Mouse (Mus musculus): ENCODE measurements around the gene Myh11. TPM values are rescaled to one million over a fixed set of nuclear protein-coding genes. Genes with fewer than 3 reads are reported as not detected.

Myh11 gene
- polyA plus RNA-seq (2015; fragmentation: Nextera tagmentation; extraction: Ambion mirVana), result 0.36 TPM in 2 replicates

- WGBS (ENCODE audit: insufficient replicate concordance), result 8% methylated on average over 16 of the region's 16 CpGs
- peaks cover 6% of the 10 kb centered on the region; the same call in 1 of the 2 replicates for H3K4me1 ChIP-seq (ENCODE audit: insufficient read depth)
- no peak within 1 kb of the TSS for H3K9ac ChIP-seq (replicated peaks)
- H3K9me3 ChIP-seq (ENCODE audit: low read length), result no peaks in the 10 kb centered on the region
- no peaks in the 10 kb centered on the region for H3K36me3 ChIP-seq (replicated peaks; ENCODE audit: insufficient read depth, low read length)
- ATAC-seq (peak; percentile 77), DNase-seq (peak; percentile 77)
- H3K27ac ChIP-seq (ENCODE audit: low read depth), result no peak within 1 kb of the TSS
- H3K27me3 ChIP-seq (ENCODE audit: insufficient read depth, low read length), result peaks cover 20% of the 10 kb centered on the region
- TF ChIP-seq EP300 (IDR thresholded peaks at IDR 0.05; ENCODE audit: low read depth) (no peak), CTCF (IDR thresholded peaks at IDR 0.05; ENCODE audit: low read depth) (peak; percentile 74)
- H3K4me2 ChIP-seq (ENCODE audit: low read depth, low read length), result peak within 1 kb of the TSS; percentile 58
- H3K4me3 ChIP-seq (ENCODE audit: low read depth, low read length), result no peak within 1 kb of the TSS
Measured at GRCm38 (mm10) chr16:14291223-14291622, at the start of gene Myh11. TSS of gene Myh11 (minus strand) at chr16:14291372.

GRCm38 (mm10) chr16:14328156-14328555 is 37.0 kb upstream of the Myh11 start:
- no peak overlapping the region for H3K9ac ChIP-seq (replicated peaks)
- H3K4me1 ChIP-seq (ENCODE audit: insufficient read depth), result no peaks in the 10 kb centered on the region
- H3K4me2 ChIP-seq (ENCODE audit: low read depth, low read length), result no peak overlapping the region
- no peak overlapping the region for H3K27ac ChIP-seq (ENCODE audit: low read depth)
- H3K36me3 ChIP-seq (replicated peaks; ENCODE audit: insufficient read depth, low read length), result no peaks in the 10 kb centered on the region
- H3K27me3 ChIP-seq (ENCODE audit: insufficient read depth, low read length), result no peaks in the 10 kb centered on the region
- no peaks in the 10 kb centered on the region for H3K9me3 ChIP-seq (ENCODE audit: low read length)
- TF ChIP-seq CTCF (IDR thresholded peaks at IDR 0.05; ENCODE audit: low read depth) (no peak), EP300 (IDR thresholded peaks at IDR 0.05; ENCODE audit: low read depth) (no peak)
- DNase-seq (no peak), ATAC-seq (no peak)
- H3K4me3 ChIP-seq (ENCODE audit: low read depth, low read length), result no peak overlapping the region
- 63% methylated on average over 1 of the region's 1 CpGs for WGBS (ENCODE audit: insufficient replicate concordance)

GRCm38 (mm10) chr16:14320494-14320893 is 29.3 kb upstream of the Myh11 start:
- Histone ChIP-seq H3K27ac (ENCODE audit: low read depth) (no peak overlapping the region), H3K9ac (replicated peaks) (no peak overlapping the region), H3K27me3 (ENCODE audit: insufficient read depth, low read length) (no peaks in the 10 kb centered on the region), H3K4me1 (ENCODE audit: insufficient read depth) (peaks cover 13% of the 10 kb centered on the region), H3K9me3 (ENCODE audit: low read length) (no peaks in the 10 kb centered on the region), H3K4me2 (ENCODE audit: low read depth, low read length) (no peak overlapping the region), H3K36me3 (replicated peaks; ENCODE audit: insufficient read depth, low read length) (no peaks in the 10 kb centered on the region), H3K4me3 (ENCODE audit: low read depth, low read length) (no peak overlapping the region)
- WGBS (ENCODE audit: insufficient replicate concordance), result 55% methylated on average over 1 of the region's 1 CpGs
- ATAC-seq, result no peak
- TF ChIP-seq EP300 (IDR thresholded peaks at IDR 0.05; ENCODE audit: low read depth) (no peak), CTCF (IDR thresholded peaks at IDR 0.05; ENCODE audit: low read depth) (no peak)
- no peak for DNase-seq

- ATAC-seq (no peak), DNase-seq (no peak)
- Histone ChIP-seq H3K9ac (replicated peaks) (no peak overlapping the region), H3K4me3 (ENCODE audit: low read depth, low read length) (no peak overlapping the region), H3K9me3 (ENCODE audit: low read length) (no peaks in the 10 kb centered on the region), H3K36me3 (replicated peaks; ENCODE audit: insufficient read depth, low read length) (no peaks in the 10 kb centered on the region), H3K4me2 (ENCODE audit: low read depth, low read length) (no peak overlapping the region), H3K27ac (ENCODE audit: low read depth) (no peak overlapping the region), H3K27me3 (ENCODE audit: insufficient read depth, low read length) (no peaks in the 10 kb centered on the region), H3K4me1 (ENCODE audit: insufficient read depth) (peaks cover 13% of the 10 kb centered on the region)
- WGBS (ENCODE audit: insufficient replicate concordance), result 77% methylated on average over 3 of the region's 3 CpGs
- no peak for TF ChIP-seq EP300 (IDR thresholded peaks at IDR 0.05; ENCODE audit: low read depth)
- no peak for TF ChIP-seq CTCF (IDR thresholded peaks at IDR 0.05; ENCODE audit: low read depth)
Measured at GRCm38 (mm10) chr16:14319681-14320080, 28.5 kb upstream of the Myh11 start.

- no peak for TF ChIP-seq EP300 (IDR thresholded peaks at IDR 0.05; ENCODE audit: low read depth)
- TF ChIP-seq CTCF (IDR thresholded peaks at IDR 0.05; ENCODE audit: low read depth), result 0 out of 2 replicates have a peak, but pooled peaks have one; percentile 10
- DNase-seq (peak; percentile 97), ATAC-seq (peak; percentile 100)
- Histone ChIP-seq H3K36me3 (replicated peaks; ENCODE audit: insufficient read depth, low read length) (peaks cover 8% of the 10 kb centered on the region; the same call in 1 of the 2 replicates), H3K4me2 (ENCODE audit: low read depth, low read length) (peak within 1 kb of the TSS; percentile 95), H3K9me3 (ENCODE audit: low read length) (no peaks in the 10 kb centered on the region), H3K27me3 (ENCODE audit: insufficient read depth, low read length) (no peaks in the 10 kb centered on the region), H3K4me3 (ENCODE audit: low read depth, low read length) (peak within 1 kb of the TSS; percentile 82), H3K9ac (replicated peaks) (peak within 1 kb of the TSS; percentile 79), H3K27ac (ENCODE audit: low read depth) (peak within 1 kb of the TSS; percentile 81), H3K4me1 (ENCODE audit: insufficient read depth) (peaks cover 13% of the 10 kb centered on the region)
- WGBS (ENCODE audit: insufficient replicate concordance), result 2% methylated on average over 51 of the region's 51 CpGs
Measured at GRCm38 (mm10) chr16:14316884-14317876, 26.0 kb upstream of the Myh11 start, which contains the start of gene Fopnl. TSS of gene Fopnl (minus strand) at chr16:14317405.

GRCm38 (mm10) chr16:14312914-14313313 is 21.7 kb upstream of the Myh11 start:
- ATAC-seq (no peak), DNase-seq (no peak)
- no peak overlapping the region for H3K27ac ChIP-seq (ENCODE audit: low read depth)
- H3K27me3 ChIP-seq (ENCODE audit: insufficient read depth, low read length), result no peaks in the 10 kb centered on the region
- H3K4me2 ChIP-seq (ENCODE audit: low read depth, low read length), result no peak overlapping the region
- no peak overlapping the region for H3K4me3 ChIP-seq (ENCODE audit: low read depth, low read length)
- H3K36me3 ChIP-seq (replicated peaks; ENCODE audit: insufficient read depth, low read length), result peaks cover 23% of the 10 kb centered on the region
- 90% methylated on average over 7 of the region's 7 CpGs for WGBS (ENCODE audit: insufficient replicate concordance)
- TF ChIP-seq EP300 (IDR thresholded peaks at IDR 0.05; ENCODE audit: low read depth) (no peak), CTCF (IDR thresholded peaks at IDR 0.05; ENCODE audit: low read depth) (no peak)
- no peaks in the 10 kb centered on the region for H3K9me3 ChIP-seq (ENCODE audit: low read length)
- peaks cover 16% of the 10 kb centered on the region for H3K4me1 ChIP-seq (ENCODE audit: insufficient read depth)
- H3K9ac ChIP-seq (replicated peaks), result no peak overlapping the region

Data from liver, postnatal 0 days (tissue).